Mouse (Mus musculus): ENCODE measurements around the gene Ppp1r3g.

The Ppp1r3g gene

GRCm38 (mm10) chr13:35994067-35994466 is 35.4 kb downstream of the Ppp1r3g start:
- DNase-seq (ENCODE audit: low read depth, low spot score) = no peak

- no peak for DNase-seq (ENCODE audit: low read depth, low spot score)
Measured at GRCm38 (mm10) chr13:35995231-35995630, 36.6 kb downstream of the Ppp1r3g start.

- DNase-seq (ENCODE audit: low read depth, low spot score) = no peak
Measured at GRCm38 (mm10) chr13:35995696-35996426, 37.2 kb downstream of the Ppp1r3g start.

GRCm38 (mm10) chr13:35997606-35998005 is 39.0 kb downstream of the Ppp1r3g start:
- no peak for DNase-seq (ENCODE audit: low read depth, low spot score)

GRCm38 (mm10) chr13:36000798-36001197 is 42.2 kb downstream of the Ppp1r3g start:
- no peak for DNase-seq (ENCODE audit: low read depth, low spot score)

GRCm38 (mm10) chr13:36009981-36010380 is 51.3 kb downstream of the Ppp1r3g start:
- DNase-seq (ENCODE audit: low read depth, low spot score) = no peak

GRCm38 (mm10) chr13:36015636-36016035 is 57.0 kb downstream of the Ppp1r3g start:
- no peak for DNase-seq (ENCODE audit: low read depth, low spot score)

- no peak for DNase-seq (ENCODE audit: low read depth, low spot score)
Measured at GRCm38 (mm10) chr13:36018017-36018416, 59.4 kb downstream of the Ppp1r3g start.

- DNase-seq (ENCODE audit: low read depth, low spot score) = peak; percentile 85
Measured at GRCm38 (mm10) chr13:36019309-36020274, 61.0 kb downstream of the Ppp1r3g start.

Data from forelimb bud, embryonic 11.5 days (tissue).